Mouse (Mus musculus) spleen, adult 2 months (tissue): ENCODE measurements around the gene Galp. TPM values are rescaled to one million over a fixed set of nuclear protein-coding genes. Genes with fewer than 3 reads are reported as not detected.

ENCODE experiments used
- DNase-seq, 2 experiments: peaks; one replicate each; pipeline versions ENCODE4 v3.0.0 to v3.0.0-alpha.2; 2012 to 2021; ENCODE audit warnings: low spot score in 2 of 2, low read depth in 1 of 2
- H3K27ac ChIP-seq: fragments of 200-500 bp; 2 replicates; pipeline ENCODE4 v1.5.1; 2012; ENCODE audit warnings: low read length, inconsistent platforms; ENCODE audit not compliant: insufficient read depth
- H3K27me3 ChIP-seq: fragments of 200-500 bp; 2 replicates; pipeline ENCODE4 v1.6.1; 2012; ENCODE audit warnings: mild to moderate bottlenecking, moderate library complexity, low read length, inconsistent platforms; ENCODE audit not compliant: control insufficient read depth, insufficient read depth
- H3K36me3 ChIP-seq: fragments of 200-500 bp; 2 replicates; pipeline ENCODE4 v1.6.1; 2012; ENCODE audit warnings: mild to moderate bottlenecking, low read length, inconsistent platforms; ENCODE audit not compliant: control insufficient read depth, insufficient read depth
- H3K4me1 ChIP-seq: fragments of 200-500 bp; 2 replicates; pipeline ENCODE4 v1.6.1; 2011; ENCODE audit warnings: inconsistent platforms; ENCODE audit not compliant: control insufficient read depth, insufficient read depth, insufficient read length
- H3K4me3 ChIP-seq: fragments of 200-500 bp; 2 replicates; pipeline ENCODE4 v1.5.1; 2011; ENCODE audit warnings: mild to moderate bottlenecking, inconsistent platforms; ENCODE audit not compliant: insufficient read depth, insufficient read length; ENCODE audit errors: extremely low read depth
- CTCF ChIP-seq: fragments of 200-500 bp; IDR thresholded peaks from 2 replicates; pipeline ENCODE4 v1.5.1; 2011; ENCODE audit warnings: mild to moderate bottlenecking, inconsistent platforms; ENCODE audit not compliant: insufficient read depth, insufficient read length, insufficient replicate concordance; ENCODE audit errors: extremely low read depth
- POLR2A ChIP-seq: fragments of 200-500 bp; IDR thresholded peaks from 2 replicates; pipeline ENCODE4 v1.6.1; 2011; ENCODE audit warnings: low read depth, low read length, inconsistent platforms
- WGBS: fragments of 180-500 bp; shearing (Covaris S2); methylation state at CpG from one replicate; pipeline ENCODE4 v1.1.7; 2018; 5-methylcytosine and 5-hydroxymethylcytosine counted together
- polyA plus RNA-seq: library from polyadenylated mRNA; depleted of rRNA; stranded (reverse); fragments of >200 nt; gene quantifications from 2 replicates; pipeline ENCODE4 v1.2.3, GENCODE M21; 2012

Gene Galp
- polyA plus RNA-seq, 1 experiment = not detected

GRCm38 (mm10) chr7:6179013-6179412, 17.9 kb upstream of the Galp start:
- Histone ChIP-seq H3K4me1 (no peaks in the 10 kb centered on the region), H3K27ac (no peak overlapping the region), H3K27me3 (no peaks in the 10 kb centered on the region), H3K36me3 (peaks cover 3% of the 10 kb centered on the region; the same call in 1 of the 2 replicates), H3K4me3 (no peak overlapping the region)
- no peak for DNase-seq
- no peak for TF ChIP-seq POLR2A
- TF ChIP-seq CTCF = no peak

- Histone ChIP-seq H3K36me3 (peaks cover 5% of the 10 kb centered on the region; the same call in 1 of the 2 replicates), H3K4me3 (no peak overlapping the region), H3K27me3 (no peaks in the 10 kb centered on the region), H3K27ac (no peak overlapping the region), H3K4me1 (no peaks in the 10 kb centered on the region)
- TF ChIP-seq POLR2A (no peak), CTCF (no peak)
- no peak for DNase-seq
Observed at GRCm38 (mm10) chr7:6182882-6183281, 14.0 kb upstream of the Galp start.

- Histone ChIP-seq H3K4me3 (no peak overlapping the region), H3K27ac (no peak overlapping the region), H3K36me3 (peaks cover 7% of the 10 kb centered on the region; the same call in 1 of the 2 replicates), H3K4me1 (no peaks in the 10 kb centered on the region), H3K27me3 (no peaks in the 10 kb centered on the region)
- 91% methylated on average over 19 of the region's 19 CpGs for WGBS
- no peak for DNase-seq
- TF ChIP-seq CTCF = no peak
- TF ChIP-seq POLR2A = no peak
Observed at GRCm38 (mm10) chr7:6183802-6184201, 13.1 kb upstream of the Galp start.

- TF ChIP-seq CTCF (no peak), POLR2A (no peak)
- Histone ChIP-seq H3K27ac (no peak overlapping the region), H3K4me1 (no peaks in the 10 kb centered on the region), H3K27me3 (no peaks in the 10 kb centered on the region), H3K36me3 (peaks cover 10% of the 10 kb centered on the region; the same call in 1 of the 2 replicates), H3K4me3 (no peak overlapping the region)
- 90% methylated on average over 8 of the region's 8 CpGs for WGBS
- no peak for DNase-seq
Observed at GRCm38 (mm10) chr7:6184521-6184920, 12.4 kb upstream of the Galp start.

GRCm38 (mm10) chr7:6185391-6185790, 11.5 kb upstream of the Galp start:
- Histone ChIP-seq H3K4me3 (no peak overlapping the region), H3K27ac (no peak overlapping the region), H3K4me1 (no peaks in the 10 kb centered on the region), H3K36me3 (peaks cover 10% of the 10 kb centered on the region; the same call in 1 of the 2 replicates), H3K27me3 (no peaks in the 10 kb centered on the region)
- TF ChIP-seq CTCF (no peak), POLR2A (no peak)
- 86% methylated on average over 1 of the region's 1 CpGs for WGBS
- DNase-seq = no peak

- Histone ChIP-seq H3K27ac (no peak overlapping the region), H3K4me3 (no peak overlapping the region), H3K27me3 (no peaks in the 10 kb centered on the region), H3K36me3 (peaks cover 10% of the 10 kb centered on the region; the same call in 1 of the 2 replicates), H3K4me1 (no peaks in the 10 kb centered on the region)
- no peak for DNase-seq
- TF ChIP-seq CTCF = no peak
- TF ChIP-seq POLR2A = no peak
- 94% methylated on average over 2 of the region's 2 CpGs for WGBS
Observed at GRCm38 (mm10) chr7:6186176-6186575, 10.7 kb upstream of the Galp start.

- Histone ChIP-seq H3K4me1 (no peaks in the 10 kb centered on the region), H3K36me3 (peaks cover 10% of the 10 kb centered on the region; the same call in 1 of the 2 replicates), H3K27me3 (no peaks in the 10 kb centered on the region), H3K4me3 (no peak overlapping the region), H3K27ac (no peak overlapping the region)
- DNase-seq = no peak
- 51% methylated on average over 2 of the region's 2 CpGs for WGBS
- TF ChIP-seq CTCF (no peak), POLR2A (no peak)
Observed at GRCm38 (mm10) chr7:6186756-6187155, 10.1 kb upstream of the Galp start.
